Mouse (Mus musculus): ENCODE results near the gene 1700013F07Rik.
A peak's percentile ranks its signal among the peaks of the same experiment; 100 is the strongest.
"Not testable (repeated sequence)": the region's sequence is repeated elsewhere in the genome, so short reads cannot be mapped to it uniquely, and the experiment has no call there.

1700013F07Rik gene

DNA sequence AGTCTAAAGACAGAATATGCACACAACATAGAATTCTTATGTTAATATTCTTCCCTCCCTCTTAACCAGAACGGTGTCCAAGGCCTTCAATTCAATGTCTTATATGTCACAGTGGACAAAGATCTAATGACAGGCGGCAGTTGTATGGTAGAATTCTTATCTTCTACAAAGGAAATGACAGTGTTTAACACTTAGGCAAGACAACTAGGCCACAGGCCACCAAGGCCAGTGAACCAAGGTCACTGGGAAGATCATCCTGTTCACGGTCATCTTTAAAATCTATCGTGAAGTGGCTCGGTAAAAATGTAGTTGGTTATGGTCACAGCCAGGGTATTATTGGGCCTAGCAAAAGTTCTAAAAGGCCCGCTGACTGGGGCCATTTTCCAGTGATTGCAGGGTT, at the start of gene 1700013F07Rik:
Gene 1700013F07Rik, plus strand, starts transcription at position 200 of the 400 bp plus-strand sequence.
- DNase-seq (ENCODE audit: low read depth, low spot score) = no peak

- DNase-seq (ENCODE audit: low read depth, low spot score) = no peak
Observed at GRCm38 (mm10) chr3:108484749-108485148, 49.2 kb upstream of the 1700013F07Rik start.

GRCm38 (mm10) chr3:108489968-108490367, 44.0 kb upstream of the 1700013F07Rik start:
- peak; percentile 23 for DNase-seq (ENCODE audit: low read depth, low spot score)

DNA sequence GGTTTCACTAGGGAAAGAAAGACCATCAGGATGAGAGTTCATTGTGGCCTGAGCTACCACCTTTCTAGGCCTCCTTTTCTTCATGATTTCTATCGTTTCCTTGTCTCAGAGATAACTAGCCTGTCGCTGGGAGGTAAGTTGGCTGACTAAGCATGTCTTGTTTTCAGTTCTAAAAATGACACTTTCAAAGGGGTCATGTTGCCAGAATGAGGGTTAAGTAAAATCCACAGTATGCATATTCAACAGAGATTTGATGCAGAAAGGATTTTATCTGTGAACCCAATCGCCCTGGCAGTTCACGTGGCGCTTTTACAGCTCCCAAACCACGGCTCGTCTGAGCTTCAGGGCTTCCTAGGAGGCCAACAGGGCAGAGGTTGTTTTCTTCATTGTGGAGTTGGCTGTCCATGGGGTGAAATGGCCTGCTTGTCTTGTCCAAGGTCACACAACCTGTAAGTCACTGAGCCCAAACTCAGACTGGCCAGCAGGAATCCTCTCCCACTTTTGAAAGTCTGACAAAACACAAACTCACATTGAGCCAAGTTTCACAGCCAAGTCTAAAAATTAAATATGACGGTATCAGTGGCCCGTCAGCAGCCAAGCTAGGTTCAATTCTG, 39.0 kb upstream of the 1700013F07Rik start:
- no peak for DNase-seq (ENCODE audit: low read depth, low spot score)

GRCm38 (mm10) chr3:108495486-108495885, 38.5 kb upstream of the 1700013F07Rik start:
- no peak for DNase-seq (ENCODE audit: low read depth, low spot score)

GRCm38 (mm10) chr3:108497602-108498001, 36.3 kb upstream of the 1700013F07Rik start:
- DNase-seq (ENCODE audit: low read depth, low spot score) = no peak

- DNase-seq (ENCODE audit: low read depth, low spot score) = peak; percentile 8
Observed at GRCm38 (mm10) chr3:108499826-108500225, 34.1 kb upstream of the 1700013F07Rik start.

GRCm38 (mm10) chr3:108501411-108501810, 32.5 kb upstream of the 1700013F07Rik start:
- not testable (repeated sequence) for DNase-seq (ENCODE audit: low read depth, low spot score)

DNA sequence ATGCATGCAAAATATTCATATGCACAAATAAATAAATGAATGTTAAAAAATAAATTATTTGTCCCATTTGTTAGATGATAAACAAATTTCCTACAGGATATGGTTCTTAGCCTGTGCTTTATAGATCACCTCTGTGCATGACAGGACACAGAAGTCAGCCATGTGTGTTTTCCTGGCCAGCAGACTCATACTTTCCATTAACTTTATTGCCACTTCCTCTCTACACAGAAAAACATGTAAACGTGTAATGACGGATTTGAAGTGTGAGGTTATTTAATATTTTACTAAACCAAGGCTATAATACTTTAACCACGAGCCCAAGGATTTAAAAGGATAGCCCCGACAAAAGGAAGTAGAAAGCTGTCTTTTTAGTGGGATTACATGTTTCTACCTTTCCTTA, 30.0 kb upstream of the 1700013F07Rik start:
- DNase-seq (ENCODE audit: low read depth, low spot score) = no peak

- DNase-seq (ENCODE audit: low read depth, low spot score) = no peak
Observed at GRCm38 (mm10) chr3:108508745-108509474, 25.0 kb upstream of the 1700013F07Rik start.

GRCm38 (mm10) chr3:108510156-108510555, 23.8 kb upstream of the 1700013F07Rik start:
- no peak for DNase-seq (ENCODE audit: low read depth, low spot score)

GRCm38 (mm10) chr3:108510716-108511483, 23.1 kb upstream of the 1700013F07Rik start:
- no peak for DNase-seq (ENCODE audit: low read depth, low spot score)

- no peak for DNase-seq (ENCODE audit: low read depth, low spot score)
Observed at GRCm38 (mm10) chr3:108513465-108513864, 20.5 kb upstream of the 1700013F07Rik start.

DNA sequence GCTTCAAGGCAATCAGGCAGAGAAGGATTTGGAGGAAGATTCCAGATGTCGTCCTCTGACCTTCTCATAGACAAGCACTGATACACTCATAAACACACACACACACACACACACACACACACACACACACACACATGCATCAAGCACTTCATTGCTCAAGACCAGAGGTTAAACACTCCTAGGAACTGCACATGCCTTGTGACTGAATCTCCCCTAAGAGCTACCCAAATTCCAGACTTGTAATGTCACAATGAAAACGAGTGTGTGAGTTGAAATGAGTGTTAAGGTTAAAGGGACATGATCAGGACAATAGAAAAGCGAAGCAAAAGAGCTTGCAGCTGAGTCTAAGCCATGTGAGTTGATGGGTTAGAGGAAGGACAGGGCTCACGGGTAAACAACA, 15.7 kb upstream of the 1700013F07Rik start:
- no peak for DNase-seq (ENCODE audit: low read depth, low spot score)

DNA sequence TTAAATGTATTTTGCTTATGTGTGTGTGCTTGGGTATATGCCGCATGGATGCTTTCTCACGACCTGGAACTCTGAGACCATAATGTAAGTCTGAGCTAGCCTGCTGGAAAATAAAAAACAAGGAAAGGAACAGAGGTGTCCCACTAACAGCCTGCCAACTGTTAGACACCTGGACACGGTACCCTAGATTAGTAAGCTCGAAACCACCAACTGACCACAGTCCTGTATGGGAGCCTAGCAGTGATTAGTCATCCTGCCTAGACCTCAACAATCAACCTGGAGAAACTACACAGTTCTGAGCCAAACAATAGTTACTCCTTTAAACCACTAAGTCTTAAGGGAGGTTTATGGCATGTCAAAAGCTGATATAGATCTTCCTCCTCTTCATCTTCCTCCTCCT, 10.5 kb upstream of the 1700013F07Rik start:
- DNase-seq (ENCODE audit: low read depth, low spot score) = peak; percentile 14

DNA sequence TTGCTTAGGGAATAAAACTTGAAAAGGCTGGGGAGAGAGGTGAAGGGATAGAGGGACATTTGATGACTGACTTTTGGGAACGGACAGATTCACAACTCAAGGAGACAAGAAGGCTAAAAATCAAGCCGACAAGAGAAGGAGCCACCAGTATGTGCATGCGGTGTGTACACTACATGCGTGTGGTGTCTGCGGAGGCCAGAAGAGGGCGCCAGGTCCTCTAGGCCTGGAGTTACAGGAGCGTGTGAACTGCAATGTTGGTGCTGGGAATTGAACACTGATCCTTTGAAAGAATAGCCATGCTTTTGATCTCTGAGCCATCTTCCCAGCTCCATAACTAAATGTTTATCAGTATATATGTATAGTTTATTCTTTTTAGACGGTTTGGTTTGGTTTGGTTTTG, 5.5 kb upstream of the 1700013F07Rik start:
- DNase-seq (ENCODE audit: low read depth, low spot score) = no peak

DNA sequence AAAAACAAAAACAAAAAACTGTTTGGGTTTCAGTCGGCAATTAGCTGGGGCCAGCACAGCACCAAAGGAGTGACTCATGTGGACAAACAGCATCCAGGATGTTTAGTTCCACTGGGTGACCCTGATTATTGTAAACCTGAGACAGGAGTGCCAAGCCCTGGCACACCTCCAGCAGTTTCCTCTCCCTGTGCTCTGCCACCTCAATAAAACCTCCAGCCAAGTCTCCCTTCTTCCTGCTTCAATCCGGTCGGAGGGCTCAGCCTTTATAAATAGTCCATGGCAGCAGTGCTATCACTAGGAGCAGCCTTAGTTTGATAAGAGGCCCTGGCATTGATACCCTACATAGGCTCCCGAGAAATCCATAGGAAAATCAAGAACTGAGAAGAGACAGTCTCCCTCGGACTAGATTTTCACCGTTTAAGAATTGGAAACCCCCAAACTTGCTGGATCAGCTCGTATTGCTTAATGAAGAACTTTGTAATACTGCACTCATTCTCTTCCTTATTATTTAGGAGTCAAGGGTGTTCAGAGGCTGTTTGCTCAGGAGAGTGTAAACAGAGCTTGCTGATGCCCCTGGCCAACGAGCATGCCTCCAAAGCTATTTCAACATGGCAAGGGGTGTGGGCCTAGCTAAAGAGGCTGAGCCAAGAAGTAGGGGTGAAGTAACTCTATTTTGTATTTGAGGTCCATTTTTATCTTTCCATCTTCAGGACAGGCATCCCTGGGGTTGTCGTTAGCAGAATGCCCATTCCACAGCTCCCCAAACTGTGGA, 650 bp upstream of the 1700013F07Rik start:
- DNase-seq (ENCODE audit: low read depth, low spot score) = no peak

DNA sequence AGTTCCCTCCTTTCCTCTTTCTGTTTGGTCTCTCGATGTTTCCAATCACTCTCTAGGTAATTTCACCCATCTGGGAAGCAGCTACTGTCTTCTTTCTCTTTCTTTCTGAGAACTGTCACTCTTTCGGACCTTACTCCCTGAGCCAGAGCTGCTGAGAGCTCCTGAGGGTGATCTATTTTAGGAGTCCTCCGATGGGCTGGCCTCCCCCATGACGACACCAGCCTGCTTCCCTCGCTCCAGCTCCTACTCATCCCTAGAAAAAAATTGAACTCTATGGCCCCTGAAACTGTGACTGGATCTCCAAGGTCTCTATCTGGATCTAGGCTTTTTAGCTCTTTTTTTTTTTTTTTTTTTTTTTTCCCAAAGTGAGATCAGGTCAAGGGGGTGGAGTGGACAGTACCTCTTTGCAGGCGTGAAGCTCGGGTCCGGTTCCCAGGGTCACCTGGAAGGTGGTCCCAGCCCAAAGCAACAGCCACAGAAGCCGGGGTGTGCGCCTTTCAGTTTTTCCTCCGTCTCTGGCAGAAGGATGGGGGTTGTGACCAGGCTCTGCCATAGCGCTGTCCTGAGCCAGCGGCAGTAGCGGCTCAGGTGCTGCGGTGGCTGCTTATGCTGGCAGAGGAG, 2.1 kb downstream of the 1700013F07Rik start:
- DNase-seq (ENCODE audit: low read depth, low spot score) = no peak

DNA sequence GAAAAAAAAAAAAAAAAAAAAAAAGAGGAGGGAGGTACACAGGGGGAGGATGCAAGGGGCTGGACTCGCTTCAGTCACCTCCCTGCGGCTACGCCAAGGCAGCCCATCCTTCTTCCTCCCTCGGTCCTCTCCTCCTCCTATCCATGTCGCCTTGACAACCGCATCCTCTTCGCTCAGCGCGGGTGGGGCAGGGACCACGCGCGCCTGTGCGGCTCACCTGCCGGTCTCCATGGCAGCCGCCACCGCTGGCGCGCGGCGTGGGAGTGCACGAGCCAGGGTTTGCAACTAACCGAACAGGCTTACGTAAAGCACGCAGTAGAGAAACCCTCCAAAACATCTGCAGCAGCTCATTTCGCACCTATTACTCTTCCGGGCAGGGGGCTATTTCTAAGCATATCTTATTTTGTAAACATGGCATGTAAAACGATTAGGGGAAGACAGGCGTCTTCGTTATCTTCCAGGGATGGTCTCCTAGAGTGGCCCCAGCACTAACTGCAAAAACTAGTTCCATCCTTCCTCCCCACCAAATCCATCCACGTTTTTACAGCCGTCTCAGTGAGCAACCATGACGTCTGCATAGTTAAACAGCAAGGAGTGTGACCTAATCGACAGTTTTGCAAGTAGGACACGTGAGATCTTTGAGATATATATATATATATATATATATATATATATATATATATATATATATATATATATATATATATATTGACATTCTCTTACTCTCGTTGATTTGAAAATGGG, 2.7 kb downstream of the 1700013F07Rik start, which contains the start of gene 5330417C22Rik:
Gene 5330417C22Rik, minus strand, starts transcription at position 20 of the 744 bp plus-strand sequence.
- peak; percentile 13 for DNase-seq (ENCODE audit: low read depth, low spot score)

DNA sequence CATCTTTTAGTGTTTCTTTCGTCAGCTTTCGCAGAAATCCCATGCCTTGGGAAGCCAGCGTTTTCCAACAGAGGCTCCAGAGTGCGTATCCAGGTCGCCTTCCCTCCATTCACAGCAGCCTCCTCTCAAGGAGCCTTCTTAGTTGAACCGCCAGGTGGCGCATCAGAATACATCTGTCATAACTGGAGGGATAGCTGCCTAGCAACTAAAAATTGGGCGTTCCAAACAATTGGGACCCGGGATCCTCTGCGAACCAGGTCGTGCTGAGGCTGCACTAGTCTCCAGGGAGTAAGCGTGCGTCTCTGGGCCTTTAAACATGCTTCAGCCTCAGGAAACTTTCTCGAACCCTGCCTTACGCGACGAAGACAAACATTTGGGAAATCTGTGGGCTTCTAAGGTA, 3.4 kb downstream of the 1700013F07Rik start:
- peak; percentile 95 for DNase-seq (ENCODE audit: low read depth, low spot score)

All from 3T3-L1 (cell line).